Mouse (Mus musculus) erythroblast, embryonic 14.5 days (primary cell): Measurements from ENCODE around the gene Uchl3.

ENCODE experiments used
- GATA1 ChIP-seq: IDR thresholded peaks from 2 replicates; pipeline ENCODE4 v1.6.1; 2012; ENCODE audit warnings: low read length, inconsistent platforms, mixed read lengths
- TAL1 ChIP-seq: IDR thresholded peaks from 3 replicates; pipeline ENCODE4 v1.6.1; 2012; ENCODE audit warnings: low read length, inconsistent platforms, mixed read lengths

DNA sequence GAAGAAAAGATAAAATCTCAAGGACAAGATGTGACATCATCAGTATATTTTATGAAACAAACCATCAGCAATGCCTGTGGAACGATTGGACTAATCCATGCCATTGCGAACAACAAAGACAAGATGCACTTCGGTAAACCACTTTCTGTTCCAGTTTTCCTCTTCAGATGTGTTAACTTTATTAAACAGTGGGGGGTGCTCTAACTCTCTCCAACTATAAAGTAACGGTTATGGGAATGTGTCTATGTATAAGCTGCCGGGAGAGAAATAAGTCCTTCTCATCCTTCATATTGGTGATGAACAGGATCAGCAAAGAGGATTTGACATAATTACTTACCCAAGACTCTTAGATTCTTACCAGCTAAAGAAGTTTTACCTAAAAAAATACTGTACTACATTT, 12.8 kb downstream of the Uchl3 start:
- TF ChIP-seq TAL1 = no peak
- TF ChIP-seq GATA1 = no peak
